Mouse (Mus musculus): ENCODE data around the gene Zcchc13.
"Not testable (repeated sequence)": the region's sequence is repeated elsewhere in the genome, so short reads cannot be mapped to it uniquely, and the experiment has no call there.

Gene Zcchc13

DNA sequence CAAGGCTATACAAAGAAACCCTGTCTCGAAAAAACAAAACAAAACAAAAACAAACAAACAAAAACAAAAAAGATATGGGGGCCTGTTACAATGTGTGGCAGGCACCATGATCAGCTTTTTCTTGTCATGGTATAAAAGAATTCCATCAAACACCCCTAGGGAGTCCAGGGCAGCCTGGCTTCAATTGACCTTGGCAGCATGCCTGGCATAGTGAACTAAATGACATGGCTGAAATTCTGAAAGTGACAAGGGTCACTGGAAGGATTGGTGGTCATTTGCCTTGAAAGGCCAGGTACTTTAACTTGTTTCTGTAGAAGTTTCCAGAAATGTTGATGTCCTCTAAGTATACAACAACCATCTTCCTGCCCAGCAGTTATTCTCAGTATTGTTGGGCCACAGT, 13.9 kb downstream of the Zcchc13 start:
- DNase-seq (ENCODE audit: low spot score): no peak

DNA sequence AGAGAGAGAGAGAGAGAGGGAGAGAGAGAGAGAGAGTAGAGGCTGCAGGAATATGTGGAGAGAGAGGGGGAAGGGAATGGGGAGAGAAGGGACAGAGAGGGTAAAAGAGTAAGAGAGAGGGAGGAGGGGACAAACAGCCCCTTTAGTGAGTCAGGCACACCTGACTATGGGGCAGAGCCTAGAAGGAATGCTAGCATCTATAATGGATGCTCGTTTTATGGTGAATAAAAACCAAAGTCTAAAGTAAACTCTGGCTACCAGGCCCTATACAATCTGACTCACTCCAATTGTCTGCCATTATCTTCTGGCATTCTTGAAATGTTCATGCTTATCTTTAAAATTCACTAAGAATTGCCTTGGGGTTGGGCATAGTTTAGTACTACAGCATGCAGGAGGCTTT, 21.7 kb downstream of the Zcchc13 start:
- DNase-seq (ENCODE audit: low spot score): no peak

DNA sequence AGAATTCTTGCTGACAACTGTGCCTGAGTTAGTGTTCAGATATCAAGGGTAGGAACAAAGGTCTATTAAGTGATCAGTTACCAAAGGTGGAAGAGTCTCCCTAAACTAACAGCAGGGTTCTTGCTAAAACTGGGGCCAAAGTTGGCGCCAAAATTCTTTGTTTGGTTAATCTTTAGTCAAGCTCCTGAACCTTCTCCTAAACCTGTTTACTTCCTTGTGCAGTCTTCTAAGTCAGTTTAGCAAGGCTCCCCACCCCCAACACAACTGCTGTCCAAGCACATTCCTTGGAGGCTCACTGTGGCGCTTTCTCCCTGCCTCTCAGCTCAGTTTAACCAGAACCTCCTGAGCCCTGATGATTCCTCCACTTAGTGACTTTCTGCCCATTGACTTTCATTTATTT, 22.6 kb downstream of the Zcchc13 start:
- DNase-seq (ENCODE audit: low spot score): peak; percentile 5

DNA sequence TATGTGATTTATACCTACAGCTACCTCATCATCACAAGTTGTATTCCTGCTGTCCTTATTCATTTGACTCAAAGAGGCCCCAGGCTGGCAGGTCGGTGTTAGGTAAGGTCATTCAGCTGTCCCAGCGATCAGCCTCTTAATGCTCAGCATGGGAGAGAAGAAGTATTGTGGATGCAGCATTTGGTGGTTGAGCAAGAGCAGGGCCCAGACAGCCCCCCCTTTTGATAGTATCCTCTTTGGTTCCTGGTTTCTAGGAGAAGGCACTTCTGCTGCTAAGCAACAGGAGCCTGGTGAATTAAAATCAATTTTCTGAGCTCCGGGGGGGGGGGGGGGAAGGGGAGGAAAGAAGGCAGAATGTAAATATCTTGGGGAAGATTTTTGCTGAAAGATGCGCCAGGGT, 28.6 kb downstream of the Zcchc13 start:
- DNase-seq (ENCODE audit: low spot score): no peak

DNA sequence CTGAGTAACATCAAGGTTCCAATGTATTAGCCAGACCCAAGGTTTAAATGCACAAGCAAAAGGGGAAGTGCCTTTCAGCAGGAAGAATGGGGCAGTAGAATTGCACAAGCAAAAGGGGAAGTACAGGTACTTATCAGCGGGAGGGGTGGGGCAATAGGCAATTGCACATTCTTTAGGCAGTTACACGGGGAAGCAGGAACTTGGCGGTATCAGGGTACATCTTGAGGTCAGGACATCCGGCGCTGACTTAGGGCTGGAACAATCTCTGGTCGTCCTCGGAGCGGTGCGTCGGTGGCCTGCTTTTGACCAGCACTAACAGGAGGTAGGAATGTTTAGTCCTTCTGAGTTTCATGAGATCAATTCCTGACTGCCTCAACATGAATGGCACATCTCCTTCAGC, 34.1 kb downstream of the Zcchc13 start:
- DNase-seq (ENCODE audit: low spot score): not testable (repeated sequence)

DNA sequence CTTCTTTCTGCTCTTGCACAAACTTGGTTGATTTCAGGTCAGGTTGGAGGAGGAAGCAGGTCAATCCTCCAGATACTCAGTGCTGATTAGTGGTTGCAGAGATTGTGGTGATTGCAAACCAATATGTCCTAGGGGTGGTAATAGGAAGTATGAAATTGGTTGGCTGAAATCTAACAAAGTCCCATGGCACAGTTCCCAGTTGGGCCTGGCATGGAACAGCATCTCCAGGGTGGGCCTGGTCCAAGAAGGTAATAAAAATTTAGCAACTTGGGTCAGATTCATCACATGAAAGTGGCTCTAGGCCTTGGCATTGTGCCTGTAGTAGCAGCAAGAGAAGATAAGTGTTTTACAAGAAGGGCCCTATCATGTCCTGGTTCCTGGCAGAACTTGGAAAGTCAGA, 39.9 kb downstream of the Zcchc13 start:
- DNase-seq (ENCODE audit: low spot score): no peak

DNA sequence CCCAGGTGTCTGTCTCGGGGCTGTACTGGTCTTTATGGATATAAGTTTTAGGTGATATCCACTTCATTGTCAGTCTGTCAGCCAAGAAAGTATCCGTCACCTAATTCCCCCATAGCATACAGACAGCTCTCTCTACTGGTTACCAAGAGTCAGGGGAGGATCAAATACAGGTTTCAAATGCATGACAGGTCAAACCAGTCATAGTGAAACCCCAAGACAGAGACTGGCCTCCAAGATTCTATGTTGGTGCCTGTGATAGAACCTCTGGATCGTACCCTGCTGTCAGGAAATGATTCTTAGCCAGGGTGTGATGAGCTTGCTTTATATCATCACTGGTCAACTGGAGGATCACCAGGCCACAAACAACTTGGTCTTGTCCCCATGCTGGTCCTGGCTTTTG, 43.4 kb downstream of the Zcchc13 start:
- no peak for DNase-seq (ENCODE audit: low spot score)

DNA sequence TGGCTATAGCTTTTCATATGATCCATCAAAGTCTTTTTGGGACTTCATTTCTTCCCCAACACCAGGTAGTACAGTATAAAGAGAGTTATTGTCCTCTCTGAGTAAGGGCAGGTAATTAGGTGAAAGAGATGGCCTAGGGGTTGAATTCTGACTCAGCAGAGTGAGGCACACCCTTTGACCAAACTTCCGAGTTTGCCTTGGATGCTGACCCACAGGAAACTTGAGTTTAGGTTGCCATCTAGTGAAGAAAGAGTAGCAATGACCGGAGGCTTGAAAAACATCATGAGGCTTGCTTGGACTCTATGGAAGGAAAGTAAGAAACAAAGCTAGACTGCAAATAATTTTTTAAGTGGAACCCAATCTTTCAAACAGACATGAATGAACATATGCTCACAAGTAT, 44.3 kb downstream of the Zcchc13 start:
- DNase-seq (ENCODE audit: low spot score): no peak
